Mouse (Mus musculus): ENCODE measurements at regions not wholly inside any gene's neighbourhood (a gene's known extent, or its start where the extent isn't known, plus 50 kb on each side); places are given as distances from the start of the nearest gene placed in this dataset.

DNA sequence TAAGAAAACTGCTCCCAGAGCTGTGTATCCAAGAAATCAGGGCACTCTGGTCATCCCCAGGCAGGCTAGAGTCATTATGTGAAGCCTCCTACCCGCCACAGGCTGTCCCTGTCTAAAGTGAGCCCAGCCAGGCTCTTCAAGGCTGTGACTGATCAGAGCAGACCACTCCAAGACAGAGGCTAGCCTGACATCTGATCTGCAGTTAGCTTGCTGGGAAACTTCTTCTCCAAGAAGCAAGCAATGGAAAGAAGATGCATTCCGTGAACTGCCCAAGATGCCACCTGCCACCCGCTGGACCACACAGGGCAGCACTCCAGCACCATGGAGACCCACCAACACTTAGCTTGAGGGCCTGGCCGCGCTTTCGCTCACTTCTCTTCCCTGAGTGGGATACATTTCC lies 323.2 kb downstream of the Wdr11 start:
- no peak for DNase-seq (ENCODE audit: extremely low spot score)

GRCm38 (mm10) chr7:129918240-129919200 lies 326.9 kb downstream of the Wdr11 start:
- DNase-seq (ENCODE audit: extremely low spot score): no peak

GRCm38 (mm10) chr7:129922291-129922690 lies 330.6 kb downstream of the Wdr11 start:
- no peak for DNase-seq (ENCODE audit: extremely low spot score)

DNA sequence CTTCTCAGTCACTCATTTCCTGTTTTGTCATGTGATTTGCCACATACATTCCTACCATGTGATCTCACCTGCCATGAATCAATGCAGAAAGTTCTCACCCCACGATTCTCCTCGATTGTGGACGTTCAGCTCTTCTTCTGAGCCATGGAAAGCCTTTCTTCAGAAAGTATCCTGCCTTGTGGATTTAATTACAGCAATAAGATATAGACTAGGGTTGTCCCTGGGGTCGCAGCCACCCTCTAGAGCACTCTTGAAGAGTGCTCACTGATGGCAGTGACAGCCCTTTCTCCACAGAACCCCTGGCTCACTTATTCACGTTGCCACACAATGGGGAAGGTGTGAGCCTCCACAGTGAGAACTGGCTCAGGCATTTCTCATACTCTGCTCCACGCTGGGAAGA lies 345.1 kb downstream of the Wdr11 start:
- DNase-seq (ENCODE audit: extremely low spot score): no peak

DNA sequence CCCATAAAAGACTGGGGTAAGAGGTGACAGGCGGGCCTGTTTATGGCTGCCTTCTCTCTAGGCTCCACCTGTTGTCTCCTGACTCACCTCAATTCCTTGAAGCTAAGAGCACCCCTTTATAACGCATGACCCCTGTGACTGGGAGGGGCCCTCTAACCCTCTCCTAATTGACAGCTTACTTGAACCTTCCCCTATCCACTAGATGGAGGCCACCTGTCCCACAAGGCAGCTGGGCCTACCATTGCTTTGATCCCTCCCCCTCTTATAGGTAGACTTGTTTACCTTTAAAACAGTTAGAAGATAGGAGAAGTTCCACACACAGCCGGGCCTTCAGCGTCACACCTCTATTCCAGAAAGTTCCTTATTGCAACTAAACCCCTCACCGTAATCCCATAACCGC lies 346.1 kb downstream of the Wdr11 start:
- no peak for DNase-seq (ENCODE audit: extremely low spot score)

GRCm38 (mm10) chr7:129938141-129938540 lies 346.5 kb downstream of the Wdr11 start:
- no peak for DNase-seq (ENCODE audit: extremely low spot score)

GRCm38 (mm10) chr7:129939266-129939665 lies 347.6 kb downstream of the Wdr11 start:
- DNase-seq (ENCODE audit: extremely low spot score): no peak

DNA sequence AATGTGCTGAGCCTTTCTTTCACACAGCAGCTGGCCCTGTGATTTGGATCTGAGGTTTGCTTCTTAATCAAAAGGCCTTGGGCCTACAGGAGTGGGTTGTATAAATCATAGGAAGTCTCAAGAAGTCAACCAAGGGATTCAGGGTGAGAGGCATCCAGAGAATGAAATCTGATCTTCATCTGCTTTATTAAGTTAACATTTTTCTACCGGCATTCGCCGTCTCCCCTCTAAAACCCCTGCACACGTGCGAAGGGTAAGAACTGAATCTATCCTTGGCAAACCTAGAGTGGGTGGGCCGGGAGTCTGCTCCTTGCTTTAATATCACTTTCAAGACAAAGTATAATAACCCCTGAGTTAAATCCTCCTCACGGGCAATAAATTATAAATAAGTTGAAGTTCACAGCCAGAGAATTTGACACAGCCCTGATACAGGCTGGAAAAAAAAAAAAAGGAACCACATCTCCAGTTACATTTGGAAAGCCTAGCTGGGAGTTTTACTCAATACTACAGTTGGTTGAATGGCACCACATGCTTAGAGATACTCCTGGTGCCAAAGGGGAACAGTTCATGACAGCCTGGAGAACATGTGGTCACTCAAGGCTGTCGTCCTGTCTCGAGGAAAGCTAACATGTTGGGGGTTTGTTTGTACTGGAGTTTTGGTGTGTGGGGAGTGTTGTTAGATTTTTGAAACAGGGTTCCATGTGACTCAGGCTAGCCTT lies 349.8 kb downstream of the Wdr11 start:
- no peak for DNase-seq (ENCODE audit: extremely low spot score)

DNA sequence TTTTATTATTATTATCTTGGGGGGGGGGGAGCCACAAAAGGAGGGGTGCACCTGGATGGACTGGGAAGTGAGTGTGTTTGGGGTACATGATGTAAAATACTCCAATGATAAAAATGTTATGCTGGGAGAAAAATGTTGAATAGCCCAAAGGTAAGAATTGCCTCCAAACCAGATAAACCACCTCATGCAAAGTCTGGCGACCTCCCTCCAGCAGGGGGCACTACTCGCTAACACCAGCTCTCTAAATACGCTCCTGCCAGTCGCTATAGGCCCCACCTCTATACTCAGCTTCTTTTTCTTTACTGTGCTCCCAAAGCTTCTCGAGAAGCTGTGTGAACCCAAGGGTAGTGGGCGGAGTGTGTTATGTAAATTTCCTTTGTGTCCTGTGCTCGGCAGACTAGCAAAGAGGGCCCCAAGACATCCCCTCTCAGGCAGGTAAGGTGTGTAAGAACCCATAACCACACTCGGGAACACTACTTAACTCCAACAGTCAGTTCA lies 357.0 kb downstream of the Wdr11 start:
- no peak for DNase-seq (ENCODE audit: extremely low spot score)

DNA sequence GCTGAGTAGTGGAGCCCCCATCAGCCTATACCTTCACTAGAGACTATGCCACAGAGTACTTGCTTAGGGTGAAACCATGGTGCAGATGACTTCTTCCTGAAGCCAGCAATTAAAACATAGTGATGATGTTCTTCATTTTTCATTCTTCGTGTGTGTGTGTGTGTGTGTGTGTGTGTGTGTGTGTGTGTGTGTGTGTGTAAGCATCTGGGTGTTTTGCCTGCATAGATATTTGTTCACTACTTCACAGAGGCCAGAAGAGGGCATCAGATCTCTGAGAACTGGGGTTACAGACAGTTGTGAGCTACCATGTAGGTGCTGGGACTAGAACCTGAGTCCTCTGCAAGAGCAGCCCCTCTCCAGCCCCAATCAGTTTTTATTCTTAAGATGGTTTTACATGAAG lies 358.8 kb downstream of the Wdr11 start:
- no peak for DNase-seq (ENCODE audit: extremely low spot score)

DNA sequence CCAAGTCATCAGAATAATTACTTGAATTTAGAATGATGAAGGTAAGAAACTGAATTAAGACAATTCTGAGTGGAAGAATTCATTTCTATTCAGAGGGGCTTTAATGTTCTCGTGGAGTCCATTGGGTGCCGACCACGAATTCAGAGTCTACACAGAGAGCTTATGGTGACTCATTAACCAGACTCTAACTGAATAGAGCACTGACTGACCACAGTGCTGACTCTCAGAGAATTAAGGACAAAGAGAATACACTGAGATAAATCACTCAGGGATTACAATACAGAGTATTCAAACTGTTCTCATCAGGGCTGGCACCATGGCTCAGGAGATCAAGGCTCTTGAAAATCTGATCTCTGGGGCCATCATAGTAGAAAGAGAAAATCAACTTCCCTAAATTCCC lies 366.7 kb downstream of the Wdr11 start:
- DNase-seq (ENCODE audit: extremely low spot score): no peak

DNA sequence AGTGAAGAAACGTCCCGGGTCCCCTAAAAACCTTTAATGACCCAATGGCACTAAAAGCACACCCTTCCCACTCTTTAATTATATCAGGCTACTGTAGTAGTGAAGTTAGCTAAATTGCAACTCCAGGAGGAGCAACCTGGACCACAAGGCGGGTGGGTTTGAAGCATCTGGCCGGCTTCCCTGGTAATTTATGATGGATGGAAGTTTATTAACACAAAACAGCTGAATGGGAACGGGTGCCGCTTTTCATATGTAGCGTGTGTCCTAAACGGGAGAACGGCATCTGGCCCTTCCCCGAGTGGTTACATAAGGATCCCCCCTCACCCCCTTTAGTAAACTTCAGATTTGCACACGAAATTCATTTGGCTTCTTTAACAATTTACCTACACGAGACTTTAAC lies 370.9 kb downstream of the Wdr11 start:
- no peak for DNase-seq (ENCODE audit: extremely low spot score)

DNA sequence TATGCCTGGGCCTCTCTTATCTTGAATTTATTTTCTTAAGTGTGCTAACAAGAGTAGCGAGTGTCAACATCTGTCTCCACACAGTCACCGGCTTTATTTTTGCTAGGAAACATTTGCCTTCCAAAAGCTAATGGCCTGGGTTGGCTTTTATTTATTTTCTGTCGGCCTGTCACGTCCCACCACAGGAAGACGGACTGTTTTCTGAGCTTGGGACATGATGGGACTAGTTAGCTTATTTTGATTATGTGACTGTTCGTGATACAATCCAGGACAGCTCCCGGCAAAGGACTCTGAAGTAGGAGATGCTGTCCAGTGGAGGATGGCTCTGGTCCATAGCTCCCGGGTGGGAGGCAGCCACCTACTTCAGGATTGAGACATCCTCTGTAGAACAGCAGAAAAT lies 372.5 kb downstream of the Wdr11 start:
- DNase-seq (ENCODE audit: extremely low spot score): no peak

- DNase-seq (ENCODE audit: extremely low spot score): no peak
These were observed 373.8 kb downstream of the Wdr11 start for GRCm38 (mm10) chr7:129965281-129966051.

- no peak for DNase-seq (ENCODE audit: extremely low spot score)
These were observed 375.1 kb downstream of the Wdr11 start for GRCm38 (mm10) chr7:129966771-129967170.

- no peak for DNase-seq (ENCODE audit: extremely low spot score)
These were observed 378.5 kb downstream of the Wdr11 start for GRCm38 (mm10) chr7:129970201-129970600.

DNA sequence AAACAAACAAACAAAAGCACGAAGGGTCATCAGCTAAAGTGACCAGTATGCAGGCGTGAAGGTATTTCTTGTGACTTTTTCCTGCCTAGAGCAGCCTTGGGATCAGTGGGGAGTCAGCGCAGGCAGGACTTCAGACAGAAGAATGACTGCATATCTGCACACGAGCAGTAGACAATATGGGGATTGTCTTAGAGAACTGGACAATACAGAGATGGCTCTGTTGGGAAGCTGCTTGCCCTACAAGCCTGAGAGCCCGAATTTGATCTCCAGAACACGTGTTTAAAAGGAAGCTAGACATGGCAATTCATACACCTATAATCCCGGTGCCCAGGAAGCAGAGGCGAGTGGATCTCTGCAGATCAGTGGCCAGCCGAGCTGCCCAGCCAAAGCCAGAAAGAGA lies 382.5 kb downstream of the Wdr11 start:
- no peak for DNase-seq (ENCODE audit: extremely low spot score)

DNA sequence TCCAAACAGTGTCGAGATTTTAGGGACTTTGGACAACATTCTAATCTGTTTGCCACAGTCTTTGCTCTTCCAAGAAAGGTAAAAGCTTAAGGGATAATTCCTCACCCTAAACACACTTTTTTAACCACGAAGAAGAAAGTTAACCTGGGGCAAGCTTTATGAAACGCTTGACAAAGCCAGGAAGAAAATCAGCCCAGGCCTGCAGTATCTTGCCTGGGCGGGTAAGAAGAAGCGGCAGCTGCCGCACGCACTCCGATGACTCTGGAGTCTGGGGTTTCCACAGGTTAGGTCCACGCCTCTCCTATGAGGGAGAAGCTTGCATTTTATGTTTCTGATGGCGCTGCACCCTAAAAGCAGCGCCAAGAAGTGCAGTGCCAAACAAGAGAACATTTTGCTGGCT lies 383.2 kb downstream of the Wdr11 start:
- no peak for DNase-seq (ENCODE audit: extremely low spot score)

GRCm38 (mm10) chr7:129975781-129976514 lies 384.3 kb downstream of the Wdr11 start:
- no peak for DNase-seq (ENCODE audit: extremely low spot score)

DNA sequence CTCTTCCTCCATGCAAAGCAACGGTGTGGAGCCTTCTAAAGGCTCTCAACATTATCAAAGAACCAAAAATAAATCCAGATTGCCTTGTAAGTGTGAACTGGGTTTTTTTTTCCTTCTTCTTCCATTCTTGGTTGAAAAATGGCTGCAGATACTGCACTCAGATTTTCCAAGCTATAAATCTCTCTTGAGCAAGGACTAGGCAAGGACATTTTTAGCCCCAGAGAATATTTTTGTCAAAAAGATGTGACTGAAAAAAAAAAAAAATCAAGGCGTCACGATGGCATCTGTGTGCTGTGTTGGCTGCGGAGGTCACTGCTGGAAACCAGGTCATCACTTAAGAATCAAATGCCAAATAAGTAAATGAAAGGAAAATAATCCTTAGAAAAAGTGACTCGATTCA lies 386.9 kb downstream of the Wdr11 start:
- DNase-seq (ENCODE audit: extremely low spot score): no peak

DNA sequence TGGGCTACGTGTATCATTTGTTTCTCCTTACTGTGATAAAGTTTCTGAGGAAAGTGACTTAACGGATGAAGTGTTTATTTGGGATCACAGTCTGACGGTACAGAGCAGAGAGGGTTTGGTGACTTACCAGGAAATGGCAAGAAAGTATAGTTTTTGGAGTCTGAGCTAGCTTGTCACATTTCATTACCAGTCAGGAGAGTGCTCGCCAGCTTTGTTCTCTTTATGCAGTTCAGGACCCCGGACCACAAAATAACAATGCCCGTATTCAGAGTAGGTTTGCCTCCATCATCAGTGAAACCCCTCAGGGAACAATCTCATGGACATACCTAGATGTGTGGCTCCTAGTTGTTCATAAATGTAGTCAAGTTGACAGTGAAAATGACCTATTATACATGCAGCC lies 387.7 kb downstream of the Wdr11 start:
- no peak for DNase-seq (ENCODE audit: extremely low spot score)
